Mouse (Mus musculus): ENCODE measurements around the gene Tesmin.
A peak's percentile ranks its signal among the peaks of the same experiment; 100 is the strongest.

Tesmin gene

DNA sequence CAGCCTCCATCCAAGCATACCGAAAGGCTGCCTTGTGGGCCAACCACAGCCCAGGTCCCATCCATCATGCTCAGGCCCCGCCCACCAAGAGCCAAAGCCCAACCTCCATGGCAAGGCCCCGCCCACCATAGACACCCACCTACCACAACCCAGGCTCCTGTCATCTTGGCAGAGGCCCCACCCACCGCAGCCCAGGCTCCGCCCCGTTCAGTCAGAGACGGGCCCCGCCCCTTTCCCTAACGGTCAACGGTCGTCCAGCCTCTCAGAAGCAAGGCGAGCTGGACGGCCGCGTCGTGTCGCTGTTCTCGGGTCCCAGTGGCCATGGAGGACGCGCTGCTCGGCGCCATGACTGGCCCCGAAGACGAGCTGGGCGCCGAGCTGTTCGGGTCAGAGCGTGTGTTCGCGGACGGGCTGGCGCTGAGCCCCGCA, at the start of gene Tesmin:
Tesmin (plus strand) TSS at position 229 of the 429 bp plus-strand sequence.
- peak; percentile 73 for DNase-seq (ENCODE audit: low read depth)

DNA sequence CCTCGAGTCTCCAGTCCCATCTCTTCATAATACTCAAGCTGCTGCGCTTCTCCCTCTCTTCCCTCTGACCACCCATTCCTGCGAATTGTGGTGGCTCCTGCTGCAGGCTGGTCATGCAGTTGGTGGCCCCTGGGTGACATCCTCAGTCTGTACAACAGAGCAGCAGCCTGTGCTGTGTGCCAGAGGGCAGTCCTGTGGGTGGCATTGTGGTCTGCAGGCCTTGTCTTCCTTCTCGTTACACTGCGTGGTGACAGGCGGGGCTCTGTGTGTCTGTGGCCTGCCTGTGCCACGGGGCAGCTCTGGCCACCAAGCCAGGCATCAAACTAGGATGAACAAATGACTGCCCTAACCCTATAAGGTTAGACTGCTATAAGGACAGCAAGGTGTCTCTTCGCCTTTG, 49.5 kb upstream of the Tesmin start:
- DNase-seq (ENCODE audit: low read depth), result no peak

- no peak for DNase-seq (ENCODE audit: low read depth)
Measured at GRCm38 (mm10) chr19:3341021-3341420, 47.6 kb upstream of the Tesmin start.

- DNase-seq (ENCODE audit: low read depth), result no peak
Measured at GRCm38 (mm10) chr19:3343929-3344328, 44.7 kb upstream of the Tesmin start.

DNA sequence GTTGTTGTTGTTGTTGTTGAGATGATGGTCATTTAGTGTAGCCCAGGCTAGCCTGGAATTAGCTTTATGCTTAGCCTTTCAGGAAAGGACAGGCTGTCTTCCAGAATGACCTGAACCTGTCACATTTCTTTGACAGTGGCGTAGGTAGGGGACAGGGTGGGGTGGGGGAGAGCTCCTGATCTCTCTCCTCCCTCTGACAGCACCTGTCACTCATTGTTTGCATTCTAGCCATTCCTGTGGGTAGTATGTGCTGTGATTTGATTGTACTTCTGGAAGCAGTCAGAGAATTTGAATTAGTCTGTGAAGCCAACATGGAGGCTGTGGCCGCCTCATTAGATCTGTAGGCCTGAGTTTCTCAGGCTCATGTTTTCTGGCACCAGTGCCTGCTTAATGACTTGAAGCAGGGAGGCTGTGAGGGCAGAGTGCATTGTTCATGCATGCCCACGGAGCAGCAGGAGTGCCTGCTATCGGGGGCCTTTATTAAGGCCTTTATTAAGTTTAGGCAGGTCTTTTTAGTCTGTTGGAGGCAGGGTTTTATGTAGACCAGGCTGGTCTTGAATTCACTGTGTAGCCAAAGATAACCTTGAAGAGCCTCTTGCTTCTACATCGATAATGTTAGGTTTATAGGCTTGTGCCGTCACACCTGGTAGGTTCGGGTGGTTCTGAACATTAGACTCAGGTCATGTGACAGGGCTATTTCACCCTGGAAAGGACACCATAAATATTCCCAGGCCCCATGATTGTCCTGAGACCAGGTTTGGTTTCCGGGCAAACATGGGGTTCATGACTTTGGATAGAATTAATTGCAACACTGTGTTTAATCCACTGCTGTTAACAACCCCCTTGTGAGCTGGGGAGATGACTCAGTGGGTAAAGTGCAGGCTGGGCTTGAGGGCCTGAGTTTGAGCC, 43.8 kb upstream of the Tesmin start:
- no peak for DNase-seq (ENCODE audit: low read depth)

GRCm38 (mm10) chr19:3347784-3348183, 40.9 kb upstream of the Tesmin start:
- no peak for DNase-seq (ENCODE audit: low read depth)

DNA sequence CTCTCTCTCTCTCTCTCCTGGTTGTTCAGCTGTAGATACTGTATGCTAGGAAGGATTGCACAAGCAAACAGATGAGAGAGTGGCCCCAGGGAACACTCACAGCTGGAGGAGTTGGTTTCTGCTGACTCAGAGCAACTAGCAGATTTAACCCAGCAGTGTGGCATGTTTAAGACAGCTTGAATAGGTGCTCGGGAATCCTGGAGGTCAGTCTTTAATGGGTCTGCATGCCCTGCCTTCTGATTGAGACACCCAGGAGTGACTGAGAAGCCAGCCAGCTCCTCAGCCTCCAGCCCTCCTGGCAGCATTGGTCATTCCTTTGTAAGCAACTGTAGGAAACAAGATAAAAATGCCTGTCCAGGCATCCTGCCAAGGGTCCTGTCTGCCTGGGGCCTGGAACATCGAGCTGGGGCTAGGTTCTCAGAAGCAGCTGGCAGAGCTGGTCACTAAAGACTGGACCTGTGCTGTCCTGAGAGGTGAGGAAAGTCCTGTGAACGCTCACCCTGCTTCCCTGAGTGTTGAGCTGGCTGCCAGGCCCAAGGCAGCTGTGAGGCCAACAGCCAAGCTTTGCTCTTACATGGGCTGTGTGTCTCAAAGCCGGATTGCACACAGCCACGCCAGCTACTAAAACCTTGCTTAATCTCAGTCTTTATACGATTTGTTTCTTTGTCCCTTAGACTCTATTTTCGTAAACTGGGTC, 35.1 kb upstream of the Tesmin start:
- peak; percentile 93 for DNase-seq (ENCODE audit: low read depth)

- DNase-seq (ENCODE audit: low read depth), result no peak
Measured at GRCm38 (mm10) chr19:3355096-3355495, 33.6 kb upstream of the Tesmin start.

DNA sequence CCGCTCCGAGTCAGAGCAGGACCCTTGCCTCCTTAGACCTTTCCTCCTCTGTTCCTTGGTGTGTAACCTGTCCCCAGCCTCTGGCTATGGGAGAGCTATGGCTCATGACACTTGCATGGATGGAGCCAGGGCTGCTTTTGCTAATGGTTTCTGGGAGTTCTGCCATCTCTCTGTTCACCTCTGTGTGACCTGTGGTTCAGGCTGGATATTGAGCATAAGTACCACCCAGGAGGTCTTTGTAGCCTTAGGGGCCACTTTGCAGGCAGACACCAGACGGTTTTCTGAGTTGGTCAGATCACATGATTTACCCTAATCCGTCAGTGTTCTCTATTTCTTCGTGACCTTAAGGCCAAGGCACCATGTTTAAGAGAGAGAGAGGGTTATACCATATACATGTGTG, 32.1 kb upstream of the Tesmin start:
- DNase-seq (ENCODE audit: low read depth), result no peak

DNA sequence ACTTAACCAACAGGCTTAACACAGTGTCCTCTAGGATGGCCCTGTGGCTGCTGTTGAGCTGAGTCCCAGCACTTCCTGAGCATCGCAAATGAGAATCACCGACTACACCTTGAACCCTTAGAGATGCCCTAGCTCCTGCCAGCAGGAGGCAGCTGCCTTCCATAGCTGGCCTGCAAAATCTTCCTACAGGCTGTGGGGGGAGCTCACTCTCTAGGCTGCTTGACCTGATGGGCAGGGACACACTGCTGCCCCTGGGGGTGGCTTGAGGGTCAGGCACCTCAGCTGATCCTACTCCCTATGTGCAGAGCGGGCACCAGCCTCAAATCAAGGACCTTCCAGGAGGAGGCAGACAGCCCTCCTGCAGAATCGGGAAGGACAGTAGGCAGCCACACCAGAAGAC, 31.0 kb upstream of the Tesmin start:
- DNase-seq (ENCODE audit: low read depth), result no peak

DNA sequence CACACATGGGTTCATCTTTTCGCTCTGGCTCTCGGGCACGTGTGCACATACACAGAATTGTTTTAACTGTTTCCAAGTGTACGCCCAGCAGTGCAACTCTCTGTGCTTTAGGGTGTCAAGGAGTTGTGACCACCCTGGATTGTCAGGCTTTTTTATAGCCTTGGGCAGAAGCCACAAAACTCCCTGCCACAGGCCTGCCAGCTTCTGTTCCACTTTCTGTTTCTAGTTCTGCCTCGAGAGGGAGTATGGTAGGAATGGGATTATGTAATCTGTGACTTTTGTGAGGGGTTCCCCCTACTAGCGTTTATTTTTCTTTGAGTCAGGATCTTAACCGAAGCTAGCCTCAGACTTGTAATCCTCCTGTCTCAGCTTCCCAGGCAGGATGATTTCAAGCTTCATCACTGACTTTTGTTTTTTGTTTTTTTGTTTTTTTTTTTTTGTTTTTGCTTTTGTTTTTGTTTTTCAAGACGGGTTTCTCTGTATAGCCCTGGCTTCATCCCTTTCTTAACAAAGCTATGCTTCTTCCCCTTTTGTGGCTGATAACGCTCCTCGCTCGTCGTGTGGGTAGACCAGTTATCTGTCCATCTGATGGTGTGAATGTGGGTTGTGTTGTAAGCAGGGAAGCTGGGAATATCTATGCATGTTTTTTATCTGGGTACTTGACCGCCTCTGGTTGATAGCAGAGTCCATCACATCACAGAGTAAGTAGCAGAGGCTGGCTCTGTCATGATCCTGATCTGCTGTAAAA, 28.6 kb upstream of the Tesmin start:
- DNase-seq (ENCODE audit: low read depth), result no peak

GRCm38 (mm10) chr19:3363510-3363909, 25.1 kb upstream of the Tesmin start:
- no peak for DNase-seq (ENCODE audit: low read depth)

DNA sequence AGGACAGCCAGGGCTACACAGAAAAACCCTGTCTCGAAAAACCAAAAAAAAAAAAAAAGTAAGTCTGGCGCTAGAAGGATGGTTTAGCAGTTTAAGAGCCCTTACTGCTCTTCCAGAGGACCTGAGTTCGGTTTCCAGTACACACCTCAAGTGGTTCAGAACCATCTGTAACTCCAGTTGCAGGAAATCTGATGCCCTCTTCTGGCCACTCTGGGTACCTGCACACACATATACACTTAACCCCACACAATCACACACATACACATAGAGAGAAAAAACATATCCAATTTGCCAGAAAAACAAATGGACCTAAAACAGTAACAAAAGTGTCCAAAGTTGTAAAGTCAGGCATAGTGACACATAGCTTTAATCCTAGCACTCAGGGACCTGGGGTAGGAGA, 23.6 kb upstream of the Tesmin start:
- no peak for DNase-seq (ENCODE audit: low read depth)

DNA sequence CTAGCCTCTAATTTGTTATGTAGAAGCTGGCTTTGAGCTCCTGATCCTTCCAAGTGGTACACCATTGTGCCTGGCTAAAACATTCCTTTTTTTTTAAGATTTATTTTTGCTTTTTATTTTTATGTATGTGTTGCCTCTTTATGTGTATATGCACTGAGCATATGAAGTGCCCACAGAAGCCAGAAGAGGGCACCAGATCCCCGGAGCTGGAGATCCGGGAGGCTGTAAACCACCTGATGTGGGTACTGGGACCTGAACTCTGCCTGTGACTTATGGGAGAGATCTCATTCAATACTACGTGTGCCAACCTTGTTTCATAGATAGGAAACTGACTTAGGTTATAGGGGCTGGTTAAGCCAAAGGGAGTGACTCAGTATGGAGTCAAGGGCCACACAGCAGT, 20.4 kb upstream of the Tesmin start:
- no peak for DNase-seq (ENCODE audit: low read depth)

DNA sequence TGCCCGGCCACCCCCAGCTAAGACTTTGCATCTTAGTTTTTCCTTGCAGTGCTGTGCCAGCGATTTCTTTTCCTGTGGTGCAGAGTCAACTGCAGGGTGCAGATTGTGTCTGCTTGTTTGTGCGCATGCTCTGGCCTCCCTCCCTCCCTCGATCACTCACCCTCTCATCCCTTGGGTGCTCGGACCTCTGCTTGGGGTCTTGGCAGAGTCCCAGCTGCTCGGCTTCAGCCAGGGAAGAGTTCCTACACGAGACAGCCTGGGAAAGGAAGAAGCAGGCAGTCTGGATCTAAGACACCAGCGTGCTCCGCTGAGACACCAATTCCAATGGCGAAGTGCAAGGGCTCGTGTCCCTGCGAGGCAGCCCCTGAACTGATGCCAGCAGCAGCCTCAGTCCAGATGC, 15.3 kb upstream of the Tesmin start:
- no peak for DNase-seq (ENCODE audit: low read depth)

DNA sequence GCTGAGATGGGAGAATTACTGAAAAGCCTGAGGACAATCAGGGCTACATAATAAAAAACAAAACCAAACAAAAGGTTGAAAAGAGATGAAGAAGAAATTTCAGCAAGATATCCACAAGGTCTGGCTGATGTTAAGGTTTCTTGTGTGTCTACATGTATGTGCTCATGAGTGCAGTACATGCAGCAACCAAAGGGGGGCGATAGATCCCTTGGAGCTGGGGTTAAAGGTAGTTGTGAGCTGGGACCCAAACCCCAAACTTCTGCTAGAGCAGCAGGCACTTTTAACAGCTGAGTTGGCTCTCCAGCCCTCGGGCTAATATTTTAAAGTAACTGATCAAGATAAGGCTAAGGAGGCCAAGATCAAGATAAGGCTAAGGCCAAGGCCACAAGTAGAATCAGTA, 14.6 kb upstream of the Tesmin start:
- no peak for DNase-seq (ENCODE audit: low read depth)

GRCm38 (mm10) chr19:3375945-3376495, 12.6 kb upstream of the Tesmin start:
- DNase-seq (ENCODE audit: low read depth), result no peak

- DNase-seq (ENCODE audit: low read depth), result peak; percentile 65
Measured at GRCm38 (mm10) chr19:3376966-3377715, 11.5 kb upstream of the Tesmin start.

GRCm38 (mm10) chr19:3378614-3379013, 10.0 kb upstream of the Tesmin start:
- DNase-seq (ENCODE audit: low read depth), result no peak

DNA sequence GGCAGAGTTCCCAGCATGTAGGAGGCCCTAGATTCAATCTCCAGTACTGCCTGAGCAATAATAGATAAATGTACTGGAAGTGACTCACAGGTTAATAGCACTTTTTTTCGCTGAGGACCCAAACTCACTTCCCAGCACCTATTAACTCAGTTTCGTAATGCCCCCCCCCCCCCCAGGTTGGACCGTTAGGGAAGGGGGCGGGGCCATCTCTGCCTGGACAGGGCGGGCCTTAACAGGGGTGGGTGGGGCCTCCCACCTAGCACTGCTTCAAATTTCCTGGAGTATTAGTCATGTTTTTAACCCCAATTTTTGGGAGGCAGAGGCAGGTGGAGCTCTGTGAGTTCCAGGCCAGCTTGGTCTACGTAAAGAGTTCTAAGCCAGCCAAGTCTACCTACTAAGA, 596 bp upstream of the Tesmin start:
- no peak for DNase-seq (ENCODE audit: low read depth)

- peak; percentile 70 for DNase-seq (ENCODE audit: low read depth)
Measured at GRCm38 (mm10) chr19:3389089-3389488, 432 bp downstream of the Tesmin start.

- DNase-seq (ENCODE audit: low read depth), result no peak
Measured at GRCm38 (mm10) chr19:3392384-3392783, 3.7 kb downstream of the Tesmin start.
